Mouse (Mus musculus): Measurements from ENCODE around the gene Tarm1.
A peak's percentile ranks its signal among the peaks of the same experiment; 100 is the strongest.

The Tarm1 gene

DNA sequence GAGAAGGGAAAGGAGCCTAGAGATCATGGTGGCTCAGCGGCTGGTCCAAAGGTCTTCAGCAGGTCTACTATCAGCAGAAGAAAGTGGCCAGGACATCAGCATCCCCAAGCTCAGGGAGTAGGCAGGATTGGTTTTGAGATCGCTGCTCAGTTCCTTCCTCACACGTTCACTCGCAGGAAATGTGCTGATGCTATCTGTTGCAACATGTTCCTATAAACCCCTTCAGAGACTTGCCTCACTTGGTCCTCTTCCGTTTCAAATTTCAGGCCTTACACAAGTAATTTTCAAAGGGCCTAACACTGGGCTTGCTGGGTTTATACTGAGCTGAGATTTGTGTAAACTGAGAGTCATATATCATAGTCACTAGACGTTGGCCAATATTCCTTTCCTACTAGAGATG lies at the start of gene Tarm1:
Gene Tarm1, minus strand, starts transcription at position 186 of the 400 bp plus-strand sequence.
- no peak for DNase-seq (ENCODE audit: extremely low read depth, low read depth)

DNA sequence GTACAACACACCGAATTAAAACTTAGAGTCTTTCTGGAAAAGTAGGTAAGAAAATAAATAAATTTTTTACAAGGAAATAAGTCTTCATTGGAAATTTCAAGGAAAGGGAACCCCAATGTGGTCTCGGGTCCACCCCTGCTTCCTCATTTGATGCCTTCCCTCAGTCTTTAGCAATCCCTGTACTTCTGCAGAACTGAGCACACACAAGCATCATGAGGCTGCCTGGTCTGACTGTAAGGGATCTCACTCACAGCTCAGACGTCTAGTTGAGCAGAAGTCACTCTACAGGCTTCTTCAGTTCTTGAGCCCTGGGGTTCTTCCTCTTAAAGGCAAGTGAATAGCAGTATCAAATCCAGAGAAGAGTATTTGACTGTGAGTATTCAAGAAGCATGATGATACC lies 3.5 kb upstream of the Tarm1 start:
- no peak for DNase-seq (ENCODE audit: extremely low read depth, low read depth)

DNA sequence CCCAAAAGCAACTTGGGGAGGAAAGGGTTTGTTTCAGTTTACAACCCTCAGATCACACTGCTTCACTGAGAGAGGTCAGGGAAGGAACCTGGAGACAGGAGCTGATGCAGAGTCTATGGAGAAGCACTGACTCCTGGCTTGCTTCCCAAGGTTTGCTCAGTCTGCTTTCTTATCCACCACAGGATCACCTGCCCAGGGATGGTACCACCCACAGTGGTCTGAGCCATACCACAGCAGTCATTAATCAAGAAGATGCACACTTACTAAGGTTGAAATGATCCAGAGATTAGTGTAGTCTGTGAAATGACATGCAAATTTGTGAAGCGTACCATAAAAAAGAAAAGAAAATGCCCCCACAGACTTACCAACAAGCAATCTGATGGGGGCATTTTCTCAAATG lies 2.0 kb downstream of the Tarm1 start:
- DNase-seq (ENCODE audit: extremely low read depth, low read depth): no peak

DNA sequence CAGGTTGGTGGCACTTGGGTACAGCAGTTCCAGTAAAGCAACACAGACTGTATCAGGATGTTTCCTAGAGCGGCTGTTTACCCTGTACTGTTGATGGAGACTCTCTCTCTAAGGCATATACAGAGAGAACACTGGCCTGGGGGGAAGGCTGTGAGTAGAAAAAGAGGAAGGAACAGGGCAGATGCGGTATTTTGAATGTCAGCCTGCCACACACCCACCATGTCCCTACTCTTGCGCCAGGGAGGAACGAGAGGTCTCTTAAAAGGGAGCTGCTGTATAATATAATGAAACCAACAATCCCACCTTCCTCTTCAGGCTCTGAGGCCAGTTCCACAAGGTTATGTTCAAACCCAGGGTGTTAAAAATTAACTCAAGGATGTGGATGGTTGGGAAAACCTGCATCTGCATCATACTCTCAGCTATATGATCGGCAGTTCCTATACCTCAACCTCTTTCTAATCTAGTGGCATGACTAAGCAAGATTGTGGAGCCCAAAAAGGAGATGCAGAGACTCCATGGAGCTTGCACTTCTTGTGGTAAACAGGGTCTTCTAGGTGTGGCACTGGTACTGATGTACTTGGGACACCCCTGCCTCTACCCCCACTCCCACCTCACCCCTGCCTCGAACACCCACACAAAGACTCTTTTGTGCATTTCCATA lies 20.3 kb downstream of the Tarm1 start:
- DNase-seq (ENCODE audit: extremely low read depth, low read depth): peak; percentile 21

DNA sequence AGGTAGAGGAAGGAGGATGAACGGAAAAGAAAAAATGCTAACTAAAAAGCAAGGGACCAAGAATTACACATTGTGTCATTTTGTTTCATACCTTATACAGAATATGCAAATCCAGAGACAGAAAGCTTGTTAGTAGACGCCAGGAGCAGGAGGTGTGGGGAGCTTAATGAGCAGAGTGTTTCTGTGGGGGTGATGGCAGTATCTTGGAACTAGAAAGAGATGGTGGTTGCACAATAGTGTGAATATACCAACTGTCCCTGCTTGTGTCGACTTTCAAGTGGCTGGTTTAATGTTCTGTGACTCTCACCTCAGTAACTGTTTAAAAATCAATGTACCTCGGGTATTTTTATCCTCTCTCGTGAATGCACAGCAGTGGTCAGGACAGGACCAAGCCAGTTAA lies 25.7 kb downstream of the Tarm1 start:
- no peak for DNase-seq (ENCODE audit: extremely low read depth, low read depth)

DNA sequence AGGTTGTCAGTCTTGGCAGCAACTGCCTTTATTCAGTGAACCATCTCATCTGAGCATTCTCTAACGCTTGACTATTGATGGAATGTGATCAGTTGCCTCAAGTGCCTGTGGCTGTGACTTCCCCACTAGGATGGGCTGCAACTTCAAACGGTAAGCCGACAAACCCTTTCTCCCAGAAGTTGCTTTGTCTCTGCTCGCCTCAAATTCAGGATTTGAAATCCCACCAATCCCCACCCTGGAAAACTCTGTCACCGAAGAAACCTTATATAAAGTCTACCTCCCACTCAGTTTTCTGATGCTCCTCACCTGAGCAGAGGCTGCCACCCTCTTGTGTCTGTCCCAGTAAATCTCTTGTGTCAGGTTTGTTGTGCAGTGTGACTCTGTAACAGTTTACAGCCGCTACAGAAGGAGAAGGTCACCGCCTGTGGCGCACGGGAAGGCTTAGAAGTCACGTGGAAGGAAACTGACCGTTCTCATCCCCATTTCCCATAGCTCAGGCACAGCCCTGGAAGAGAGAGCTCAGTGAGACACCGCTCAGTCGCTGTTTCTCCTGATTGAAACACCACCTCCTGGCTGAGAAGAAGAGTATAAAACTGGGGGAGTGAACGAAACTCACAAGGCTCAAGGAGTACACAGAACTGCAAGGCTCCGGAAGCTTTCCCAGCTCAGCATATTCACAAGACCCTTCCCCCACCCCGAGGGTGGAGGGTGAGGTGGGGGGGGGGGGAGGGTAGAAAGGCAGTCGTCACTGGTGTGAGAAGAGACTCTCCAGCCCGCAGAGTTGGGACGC lies 27.9 kb downstream of the Tarm1 start:
- no peak for DNase-seq (ENCODE audit: extremely low read depth, low read depth)

DNA sequence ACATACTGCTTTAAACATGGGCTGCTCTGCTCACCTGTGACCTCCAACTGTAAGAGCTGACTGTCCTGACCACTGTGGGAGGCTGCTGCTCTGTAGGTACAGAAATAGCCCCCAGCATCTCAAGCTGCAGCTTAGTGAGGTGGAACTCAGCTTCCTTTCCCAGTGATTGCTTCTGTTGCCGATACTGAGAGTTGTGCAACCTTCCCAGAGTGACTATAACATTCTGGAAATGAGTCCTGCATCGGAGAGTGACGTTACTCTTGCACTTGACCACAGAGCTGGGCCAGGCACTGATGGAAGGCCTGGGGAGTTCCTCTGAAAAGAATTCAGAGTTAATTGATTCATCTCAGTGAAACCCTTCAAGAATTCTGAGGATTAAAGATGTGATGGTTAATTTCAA lies 29.6 kb downstream of the Tarm1 start:
- no peak for DNase-seq (ENCODE audit: extremely low read depth, low read depth)

DNA sequence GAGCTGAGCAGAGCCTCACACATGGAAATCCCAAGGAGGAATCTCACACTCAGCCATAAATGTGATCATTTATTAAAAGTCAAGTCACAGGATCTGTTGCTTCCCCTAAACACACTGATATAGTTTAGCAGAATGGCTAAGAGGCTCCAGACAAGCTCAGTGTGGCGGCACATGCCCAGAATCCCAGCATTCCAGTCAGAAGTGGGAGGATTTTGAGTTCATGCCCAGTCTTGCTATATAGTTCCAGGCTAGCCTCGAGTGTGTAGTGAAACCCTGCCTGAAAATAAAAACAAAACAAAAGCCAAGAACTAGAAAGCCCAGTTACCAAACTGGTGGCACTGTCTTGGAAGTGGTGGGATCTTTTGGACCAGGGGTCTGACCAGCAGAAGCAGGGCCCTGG lies 33.8 kb downstream of the Tarm1 start:
- no peak for DNase-seq (ENCODE audit: extremely low read depth, low read depth)

DNA sequence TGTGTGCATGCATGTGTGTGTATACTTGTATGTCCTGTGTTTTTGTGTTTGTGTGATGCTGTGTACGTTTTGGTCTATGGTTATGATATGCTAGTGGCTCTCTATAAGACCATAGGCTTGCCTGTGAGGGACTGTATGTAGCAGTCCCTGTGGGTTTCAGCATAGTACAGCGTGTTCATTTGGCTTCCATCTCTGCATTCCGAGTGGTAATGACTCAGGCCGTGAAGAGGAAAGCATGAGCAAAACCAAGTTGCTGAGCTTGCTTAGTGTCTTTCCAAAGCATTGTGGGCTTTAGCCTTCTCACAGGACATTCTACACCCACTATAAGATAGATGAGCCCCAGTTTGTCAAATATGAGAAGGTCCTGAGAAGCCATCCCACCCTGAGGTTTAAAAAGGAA lies 39.1 kb downstream of the Tarm1 start:
- DNase-seq (ENCODE audit: extremely low read depth, low read depth): no peak

DNA sequence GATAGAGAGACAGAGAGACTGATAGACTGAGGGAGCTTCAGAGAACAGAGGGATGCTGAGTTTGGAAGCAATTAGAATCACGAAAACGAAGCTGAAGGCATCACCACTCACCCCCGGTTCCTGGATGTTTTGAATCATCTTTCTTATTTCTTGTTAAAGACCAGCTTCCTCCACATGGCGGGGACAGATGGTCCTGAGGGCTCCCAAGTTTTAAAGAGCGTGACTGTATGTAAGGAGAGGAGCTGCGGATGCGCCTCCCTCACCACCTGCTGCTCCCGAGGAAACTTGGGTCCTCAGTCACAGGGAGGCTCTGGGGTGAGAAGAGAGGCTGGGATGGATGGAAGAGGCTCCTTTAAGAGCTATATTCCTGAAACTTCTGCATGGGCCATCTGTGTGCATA lies 42.2 kb downstream of the Tarm1 start:
- no peak for DNase-seq (ENCODE audit: extremely low read depth, low read depth)

DNA sequence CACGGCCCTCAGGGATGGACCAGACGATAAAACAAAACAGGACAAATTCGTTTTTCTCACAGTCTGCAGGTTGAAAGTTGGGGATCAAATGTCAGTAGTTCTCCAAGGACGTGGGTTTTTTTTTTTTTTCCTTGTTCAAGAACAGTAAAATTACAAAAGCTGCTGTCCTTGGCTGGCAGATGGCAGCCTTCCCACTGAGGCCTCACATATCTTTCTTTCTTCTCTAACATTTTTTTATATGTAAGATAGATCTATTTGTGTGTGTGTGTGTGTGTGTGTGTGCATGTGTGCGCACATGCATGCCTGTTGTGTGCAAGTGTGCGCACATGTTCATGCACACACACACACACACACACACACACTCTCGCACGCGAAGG lies 44.6 kb downstream of the Tarm1 start:
- DNase-seq (ENCODE audit: extremely low read depth, low read depth): no peak

DNA sequence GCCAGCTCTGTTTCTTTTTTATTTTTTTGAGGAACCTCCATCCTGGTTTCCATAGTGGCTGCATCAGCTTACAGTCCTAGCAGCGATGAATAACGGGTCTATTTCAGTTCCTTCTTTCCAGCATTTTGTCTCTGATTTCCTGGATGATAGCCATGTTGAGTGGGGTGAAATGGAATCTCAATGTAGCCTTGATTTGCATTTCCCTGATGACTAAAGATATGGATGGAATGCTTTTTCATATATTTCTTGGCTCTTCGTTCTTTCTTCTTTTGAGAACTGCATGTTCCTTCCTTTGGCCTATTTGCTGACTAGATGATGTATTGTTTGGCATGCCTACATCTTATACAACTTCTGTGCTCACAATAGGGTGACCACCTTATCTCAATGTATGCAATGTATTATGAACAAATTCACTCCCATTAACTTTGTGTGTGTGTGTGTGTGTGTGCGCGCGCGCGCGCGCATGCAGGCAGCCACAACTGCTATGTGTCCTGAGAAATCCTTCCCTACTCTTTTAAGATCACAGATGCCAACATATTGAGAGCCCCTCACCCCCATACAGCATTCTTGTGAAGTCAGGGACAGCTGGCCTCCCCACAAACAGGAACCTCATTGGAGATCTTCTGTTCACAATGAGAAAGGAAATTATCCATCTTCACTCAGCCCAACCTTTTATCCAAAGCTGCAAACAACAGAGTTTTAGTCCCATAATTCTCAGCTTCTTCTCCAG lies 45.1 kb downstream of the Tarm1 start:
- DNase-seq (ENCODE audit: extremely low read depth, low read depth): no peak

DNA sequence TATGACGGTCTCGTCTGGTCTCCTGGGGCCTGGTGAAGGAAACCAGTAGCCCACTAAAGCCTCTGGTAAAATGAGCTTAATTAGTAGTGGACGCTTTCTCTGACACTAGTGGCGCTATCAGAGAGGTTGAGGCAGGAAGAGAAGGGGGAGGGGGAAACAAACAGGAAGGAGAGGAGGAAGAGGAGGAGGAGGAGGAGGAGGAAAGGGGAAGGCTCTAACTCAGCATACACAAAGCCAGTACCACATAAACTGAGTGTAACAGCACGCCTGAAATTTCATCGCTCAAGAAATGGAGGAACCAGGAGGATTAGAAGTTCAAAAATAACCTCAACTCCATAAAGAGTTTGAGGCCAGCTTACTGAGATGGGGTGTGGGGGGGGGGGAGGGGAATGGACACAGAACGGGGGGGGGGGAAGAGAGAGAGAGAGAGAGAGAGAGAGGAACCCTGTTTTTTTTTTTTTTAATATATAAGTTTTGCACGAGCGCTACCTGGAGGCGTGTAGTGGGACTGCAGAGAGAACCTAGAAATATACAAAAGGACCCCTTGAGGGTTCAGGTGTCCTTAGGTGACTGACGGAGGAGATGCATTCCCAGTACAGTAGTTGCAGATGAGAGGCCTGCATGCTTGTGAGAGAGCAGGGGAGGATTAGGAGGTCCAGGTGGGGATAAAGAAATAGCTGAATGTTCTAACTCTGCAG lies 48.8 kb downstream of the Tarm1 start:
- no peak for DNase-seq (ENCODE audit: extremely low read depth, low read depth)

DNA sequence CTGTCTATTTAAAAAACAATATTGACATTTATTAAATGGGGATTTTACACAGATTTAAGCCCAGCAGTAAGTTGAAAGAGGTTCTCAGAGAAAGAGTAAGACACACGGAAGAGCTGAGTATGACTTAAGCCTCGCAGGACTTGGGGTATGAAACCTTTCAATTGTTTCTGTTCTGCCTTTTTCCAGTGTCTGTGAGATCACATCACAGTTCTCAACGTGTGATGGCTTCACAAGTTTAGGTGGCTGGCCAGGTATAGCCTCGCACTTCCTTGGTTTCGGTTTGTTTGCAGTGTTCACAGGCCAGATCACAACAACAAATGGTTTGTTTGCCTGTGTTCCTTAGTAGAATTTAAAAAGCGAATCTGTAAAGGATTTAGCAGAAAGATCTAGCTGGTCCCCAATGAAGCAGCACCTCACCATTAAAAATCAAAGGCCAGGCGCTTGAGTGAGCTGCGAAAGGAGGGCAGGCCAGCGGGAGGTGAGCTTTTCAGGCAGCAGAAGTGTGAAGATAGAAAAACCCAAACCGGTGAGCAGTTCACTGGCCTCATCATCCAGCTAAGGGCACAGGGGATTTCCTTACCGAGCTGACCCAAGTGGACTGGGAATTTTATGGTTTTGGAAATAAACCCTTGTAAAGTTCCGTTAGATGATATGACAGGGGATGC lies 49.5 kb downstream of the Tarm1 start:
- DNase-seq (ENCODE audit: extremely low read depth, low read depth): no peak

DNA sequence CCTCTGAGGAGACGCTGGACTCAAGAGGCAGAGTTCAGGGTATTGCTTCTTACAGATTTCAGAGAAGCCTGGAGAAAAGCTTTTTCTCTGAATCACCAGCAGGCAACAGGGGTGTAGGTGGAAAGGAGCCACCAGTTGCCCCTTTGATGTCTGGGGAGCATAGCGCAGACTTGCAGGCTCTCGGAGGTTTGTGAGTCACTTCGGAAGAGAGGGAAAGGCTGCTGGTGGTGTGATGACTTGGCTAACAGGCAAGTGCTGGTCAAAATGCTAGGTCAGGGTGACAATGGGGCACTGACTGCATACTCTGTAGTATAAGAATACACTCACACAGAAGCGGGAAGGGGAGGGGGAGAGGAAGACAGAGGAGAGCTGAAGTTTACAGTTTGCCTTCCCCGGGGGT lies 51.3 kb downstream of the Tarm1 start:
- no peak for DNase-seq (ENCODE audit: extremely low read depth, low read depth)

DNA sequence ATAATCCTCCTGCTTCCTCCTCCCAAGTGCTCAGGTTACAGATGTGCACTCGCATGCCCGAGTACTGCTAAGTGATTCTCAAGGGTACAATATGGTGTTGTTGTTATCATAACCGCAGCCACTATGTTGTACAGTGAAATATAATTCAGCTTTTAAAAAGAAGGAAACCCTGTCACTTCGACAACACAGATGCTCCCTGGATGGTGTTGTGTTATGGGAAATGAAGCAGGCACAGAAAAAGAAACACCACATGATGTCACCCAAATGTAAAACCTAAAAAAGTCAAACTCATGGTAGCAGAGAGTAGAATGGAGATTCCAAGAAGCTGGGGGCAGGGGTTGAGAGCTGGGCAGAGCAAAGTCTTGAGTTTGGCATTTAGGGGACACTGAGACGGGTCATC lies 51.8 kb downstream of the Tarm1 start:
- DNase-seq (ENCODE audit: extremely low read depth, low read depth): no peak

DNA sequence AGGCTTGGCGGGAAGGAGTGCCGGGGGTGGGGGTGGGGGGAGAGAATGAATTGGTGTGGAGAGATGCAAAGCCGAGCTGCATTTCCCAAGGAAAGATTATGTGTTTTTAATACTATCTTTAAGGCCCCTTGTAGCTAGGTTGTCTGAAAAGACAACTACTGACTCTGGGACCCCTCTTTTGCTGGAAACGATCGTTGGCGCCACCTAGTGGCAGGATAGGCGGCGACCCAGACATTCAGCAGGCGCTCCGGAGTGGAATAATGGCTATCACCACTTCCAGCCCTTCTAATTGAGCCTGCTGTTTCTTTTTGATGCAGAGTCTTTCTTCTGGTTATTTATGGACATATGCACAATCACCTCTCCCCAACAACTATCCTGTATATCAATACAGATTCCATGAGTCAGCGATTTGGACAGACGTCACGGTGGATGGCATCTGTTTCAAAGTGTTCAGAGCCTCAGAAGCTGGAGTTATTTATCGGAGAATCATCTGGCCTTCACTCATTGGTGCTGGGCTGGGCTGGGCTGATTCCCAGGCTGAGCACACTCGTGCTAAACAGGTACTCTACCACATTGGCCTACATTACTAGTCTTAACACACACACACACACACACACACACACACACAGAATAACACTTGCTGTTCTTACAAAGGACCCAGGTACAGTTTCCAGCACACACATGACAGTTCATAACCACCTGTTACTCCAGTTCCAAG lies 53.5 kb downstream of the Tarm1 start:
- peak; percentile 34 for DNase-seq (ENCODE audit: extremely low read depth, low read depth)

DNA sequence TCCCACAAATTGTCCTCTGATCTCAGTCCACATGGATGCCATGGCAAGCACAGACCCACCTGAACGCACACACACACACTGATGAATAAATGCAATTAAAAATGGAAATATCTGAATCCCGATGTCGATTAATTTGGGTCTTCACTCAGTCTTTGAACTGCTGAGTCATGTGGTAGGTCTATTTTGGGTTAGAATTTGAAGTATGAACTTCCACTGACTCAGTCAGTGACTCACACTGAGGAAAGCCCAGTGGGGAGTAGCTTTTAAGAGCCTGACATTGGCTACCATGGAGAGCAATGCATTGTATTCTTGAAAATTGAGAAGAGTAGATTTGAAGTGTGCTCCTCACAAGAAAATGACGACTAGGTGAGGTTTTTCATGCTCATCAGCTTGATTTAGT lies 55.4 kb downstream of the Tarm1 start:
- DNase-seq (ENCODE audit: extremely low read depth, low read depth): no peak

DNA sequence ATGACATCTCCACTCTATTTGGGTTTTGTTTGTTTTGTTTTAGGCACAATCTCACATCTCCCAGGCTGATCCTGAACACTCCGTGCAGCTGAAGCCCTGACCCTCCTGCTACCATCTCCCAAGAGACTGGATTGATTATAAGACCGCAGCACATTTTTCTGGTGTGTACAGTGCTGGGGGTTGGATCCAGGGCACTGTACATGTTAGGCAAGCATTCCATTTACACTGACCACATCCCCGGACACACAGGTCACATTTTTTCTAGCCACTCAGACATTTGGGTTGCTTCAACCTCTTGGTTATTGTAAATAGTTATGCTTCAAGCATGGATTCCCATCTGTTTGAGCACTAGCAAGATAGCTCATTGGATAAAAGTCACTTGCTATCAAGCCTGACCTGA lies 55.8 kb downstream of the Tarm1 start:
- DNase-seq (ENCODE audit: extremely low read depth, low read depth): no peak

DNA sequence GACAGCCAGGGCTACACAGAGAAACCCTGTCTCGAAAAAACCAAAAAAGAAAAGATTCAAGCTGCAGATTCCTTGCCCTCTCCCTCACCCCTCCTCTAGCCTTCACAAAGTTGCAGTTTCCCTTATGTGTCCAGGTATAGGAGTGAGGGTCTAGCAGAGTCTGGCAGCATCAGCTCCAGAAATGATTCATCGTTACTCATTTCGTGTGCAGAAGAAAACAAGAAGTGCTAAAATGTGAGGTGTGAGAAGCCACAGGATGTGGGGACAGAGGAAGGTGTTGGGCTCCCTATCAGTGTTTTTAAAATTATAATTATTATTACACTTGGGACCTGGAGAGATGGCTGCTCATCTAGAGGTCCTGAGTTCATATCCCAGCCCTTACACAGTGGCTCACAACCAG lies 57.7 kb downstream of the Tarm1 start:
- no peak for DNase-seq (ENCODE audit: extremely low read depth, low read depth)
